Mouse (Mus musculus): ENCODE data around the gene Cldn7. TPM values are rescaled to one million over a fixed set of nuclear protein-coding genes. Genes with fewer than 3 reads are reported as not detected.

The Cldn7 gene
- total RNA-seq, 1 experiment: 24.9 TPM

DNA sequence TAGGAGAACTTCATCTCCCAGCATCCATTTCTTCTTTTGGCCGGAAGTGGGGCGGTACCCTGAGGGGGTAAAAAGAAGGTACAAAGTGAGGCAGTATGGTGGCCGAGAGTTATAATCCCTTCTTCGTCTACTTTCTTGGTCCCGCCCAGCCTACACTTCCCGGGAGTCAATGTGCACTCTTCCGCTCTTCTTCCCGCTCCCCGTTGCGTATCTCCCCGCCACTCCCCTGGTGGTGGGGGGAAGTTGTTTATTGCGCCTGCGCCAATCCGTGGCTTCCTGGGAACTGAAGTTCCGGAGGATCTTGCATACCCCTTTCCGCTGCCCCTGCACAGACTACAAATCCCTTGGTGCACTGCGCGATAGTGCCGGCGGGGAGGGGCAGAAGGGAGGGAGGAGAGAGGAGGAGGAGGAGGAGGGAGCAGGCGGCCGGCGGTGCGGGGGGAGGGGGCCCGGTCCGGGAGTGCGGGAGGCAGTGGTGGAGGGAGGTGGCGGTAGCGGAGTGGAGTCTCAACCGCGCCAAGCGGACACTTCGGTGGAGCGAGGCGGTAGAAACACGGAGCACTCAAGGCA, 30.9 kb downstream of the Cldn7 start, which contains the start of gene Phf23:
Gene Phf23 (plus strand): TSS at position 387 of the 570 bp plus-strand sequence.
- peak; percentile 99 for DNase-seq (ENCODE audit: low read depth, low spot score)
- Histone ChIP-seq H3K27ac (ENCODE audit: insufficient read depth, low read depth, low read length, poor library complexity, severe bottlenecking) (peak within 1 kb of the TSS; percentile 96), H3K36me3 (ENCODE audit: control insufficient read depth, insufficient read depth, low read length, poor library complexity, severe bottlenecking) (peaks cover 25% of the 10 kb centered on the region), H3K9me3 (ENCODE audit: control insufficient read depth, insufficient read depth, low read depth, low read length) (no peaks in the 10 kb centered on the region), H3K9ac (ENCODE audit: insufficient read depth, low read depth, low read length, poor library complexity, severe bottlenecking) (peak within 1 kb of the TSS; percentile 97), H3K4me3 (ENCODE audit: insufficient read depth in 1 of 2, low read depth in 1 of 2, low read length in 2 of 2, poor library complexity in 1 of 2, severe bottlenecking in 1 of 2) (peak within 1 kb of the TSS; percentile 95 to 98), H3K4me1 (ENCODE audit: control insufficient read depth in 2 of 2, insufficient read depth in 2 of 2, low read length in 2 of 2, poor library complexity in 1 of 2) (peaks cover 6 to 12% of the 10 kb centered on the region in 2 experiments; a peak in 3 of 4 replicates)
- TF ChIP-seq HCFC1 (IDR thresholded peaks at IDR 0.05; ENCODE audit: borderline replicate concordance, insufficient read depth, low read length): peak; percentile 96
- no peak for TF ChIP-seq MAFK (IDR thresholded peaks at IDR 0.05; ENCODE audit: insufficient read depth, low read depth, low read length)
- in situ Hi-C loops (cut with MboI; ENCODE audit: low sequenced_read_pairs in 2 of 2, unreplicated experiment in 2 of 2): no loop called here

DNA sequence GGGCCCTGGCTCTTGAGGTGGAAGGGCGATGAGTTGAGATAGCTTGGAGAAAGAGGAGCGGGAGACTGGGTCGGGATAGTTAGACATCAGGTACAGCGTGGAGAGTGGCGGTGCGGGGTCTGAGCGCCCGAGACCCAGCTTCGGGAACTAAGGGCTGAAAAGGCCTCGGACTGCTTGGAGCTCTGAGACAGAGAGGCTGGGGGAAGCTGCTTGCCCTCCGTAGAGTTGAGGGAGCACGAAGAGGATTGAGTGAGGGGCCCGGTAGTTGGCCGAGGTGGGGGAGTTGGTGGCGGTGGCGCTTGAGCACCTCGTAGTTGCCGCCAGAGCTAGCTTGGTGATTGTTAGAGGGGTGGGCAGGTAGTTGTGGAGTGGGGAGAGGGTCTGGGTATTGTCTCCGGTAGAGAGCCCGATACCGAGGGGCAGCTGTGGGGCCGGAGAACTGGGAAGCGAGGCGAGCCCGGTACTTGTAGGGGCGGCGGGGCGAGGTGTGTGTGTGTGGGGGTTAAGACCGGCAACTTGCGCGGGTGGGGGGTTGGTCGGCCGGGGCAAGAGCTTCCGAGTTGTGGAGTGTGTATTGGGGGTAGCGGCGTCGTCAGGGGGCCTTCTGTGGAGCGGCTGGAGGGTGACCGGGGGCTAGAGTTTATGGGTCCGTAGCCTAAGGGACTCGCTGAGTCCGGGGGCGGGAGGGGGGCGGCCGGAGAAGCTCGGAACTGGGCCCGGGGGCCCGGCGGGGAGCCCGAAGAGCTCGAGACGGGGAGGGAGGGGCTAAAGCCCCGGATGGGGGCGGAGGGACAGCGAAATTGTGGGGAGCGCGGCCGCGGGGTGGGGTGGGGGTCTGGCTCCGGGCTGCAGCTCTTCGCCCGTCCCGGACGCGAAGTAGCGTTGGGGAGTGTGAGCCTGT, 31.8 kb downstream of the Cldn7 start:
- no peak for DNase-seq (ENCODE audit: low read depth, low spot score)
- H3K9me3 ChIP-seq (ENCODE audit: control insufficient read depth, insufficient read depth, low read depth, low read length): no peaks in the 10 kb centered on the region
- H3K9ac ChIP-seq (ENCODE audit: insufficient read depth, low read depth, low read length, poor library complexity, severe bottlenecking): peak overlapping the region; percentile 97
- H3K27ac ChIP-seq (ENCODE audit: insufficient read depth, low read depth, low read length, poor library complexity, severe bottlenecking): peak overlapping the region; percentile 96
- H3K36me3 ChIP-seq (ENCODE audit: control insufficient read depth, insufficient read depth, low read length, poor library complexity, severe bottlenecking): peaks cover 25% of the 10 kb centered on the region
- H3K4me1 ChIP-seq (ENCODE audit: control insufficient read depth in 2 of 2, insufficient read depth in 2 of 2, low read length in 2 of 2, poor library complexity in 1 of 2): peaks cover 7 to 12% of the 10 kb centered on the region in 2 experiments; a peak in 3 of 4 replicates
- H3K4me3 ChIP-seq (ENCODE audit: insufficient read depth in 1 of 2, low read depth in 1 of 2, low read length in 2 of 2, poor library complexity in 1 of 2, severe bottlenecking in 1 of 2): peak overlapping the region; percentile 95 to 98
- TF ChIP-seq MAFK (IDR thresholded peaks at IDR 0.05; ENCODE audit: insufficient read depth, low read depth, low read length) (no peak), ZC3H11A (IDR thresholded peaks at IDR 0.05; ENCODE audit: borderline replicate concordance, low read depth, low read length) (no peak), ZNF384 (IDR thresholded peaks at IDR 0.05; ENCODE audit: low read depth, low read length) (no peak), CHD2 (IDR thresholded peaks at IDR 0.05; ENCODE audit: low read depth, low read length) (no peak), HCFC1 (IDR thresholded peaks at IDR 0.05; ENCODE audit: borderline replicate concordance, insufficient read depth, low read length) (no peak; the same call in 1 of the 2 replicates)
- in situ Hi-C loops (cut with MboI; ENCODE audit: low sequenced_read_pairs in 2 of 2, unreplicated experiment in 2 of 2): no loop called here

DNA sequence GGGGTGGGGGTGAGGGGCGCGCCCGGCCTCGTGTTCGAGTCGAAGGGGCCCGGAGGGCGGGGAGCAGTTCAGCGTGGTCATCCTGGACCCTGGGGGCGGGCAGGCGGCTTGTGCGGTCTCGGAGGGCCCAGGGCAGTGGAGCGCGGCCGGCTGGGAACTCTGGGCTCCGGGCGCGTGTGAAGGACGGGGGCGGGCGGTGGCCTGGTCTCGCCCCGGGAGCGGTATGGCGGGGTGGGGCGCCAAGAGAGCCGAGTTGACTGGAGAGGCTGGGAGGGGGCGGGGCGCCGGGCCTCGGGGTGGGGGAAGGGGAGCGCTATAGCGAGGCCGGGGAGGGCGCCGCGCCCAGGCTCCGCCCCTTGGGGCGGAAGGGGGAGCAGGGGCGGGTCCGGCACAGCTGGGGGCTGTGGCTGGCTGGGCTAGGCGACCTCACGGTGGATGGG, 32.5 kb downstream of the Cldn7 start:
- no peak for TF ChIP-seq MAFK (IDR thresholded peaks at IDR 0.05; ENCODE audit: insufficient read depth, low read depth, low read length)
- peak; percentile 45; the same call in 1 of the 2 replicates for TF ChIP-seq CHD2 (IDR thresholded peaks at IDR 0.05; ENCODE audit: low read depth, low read length)
- TF ChIP-seq ZNF384 (IDR thresholded peaks at IDR 0.05; ENCODE audit: low read depth, low read length): no peak
- no peak for TF ChIP-seq ZC3H11A (IDR thresholded peaks at IDR 0.05; ENCODE audit: borderline replicate concordance, low read depth, low read length)
- peak; percentile 20; the same call in 1 of the 2 replicates for TF ChIP-seq HCFC1 (IDR thresholded peaks at IDR 0.05; ENCODE audit: borderline replicate concordance, insufficient read depth, low read length)
- Histone ChIP-seq H3K4me1 (ENCODE audit: control insufficient read depth in 2 of 2, insufficient read depth in 2 of 2, low read length in 2 of 2, poor library complexity in 1 of 2) (peaks cover 10 to 12% of the 10 kb centered on the region in 2 experiments; a peak in 3 of 4 replicates), H3K9ac (ENCODE audit: insufficient read depth, low read depth, low read length, poor library complexity, severe bottlenecking) (peak overlapping the region; percentile 97), H3K4me3 (ENCODE audit: insufficient read depth in 1 of 2, low read depth in 1 of 2, low read length in 2 of 2, poor library complexity in 1 of 2, severe bottlenecking in 1 of 2) (peak overlapping the region; percentile 95 to 98), H3K9me3 (ENCODE audit: control insufficient read depth, insufficient read depth, low read depth, low read length) (no peaks in the 10 kb centered on the region), H3K36me3 (ENCODE audit: control insufficient read depth, insufficient read depth, low read length, poor library complexity, severe bottlenecking) (peaks cover 26% of the 10 kb centered on the region), H3K27ac (ENCODE audit: insufficient read depth, low read depth, low read length, poor library complexity, severe bottlenecking) (peak overlapping the region; percentile 96)
- DNase-seq (ENCODE audit: low read depth, low spot score): no peak
- in situ Hi-C loops (cut with MboI; ENCODE audit: low sequenced_read_pairs in 2 of 2, unreplicated experiment in 2 of 2): no loop called here

DNA sequence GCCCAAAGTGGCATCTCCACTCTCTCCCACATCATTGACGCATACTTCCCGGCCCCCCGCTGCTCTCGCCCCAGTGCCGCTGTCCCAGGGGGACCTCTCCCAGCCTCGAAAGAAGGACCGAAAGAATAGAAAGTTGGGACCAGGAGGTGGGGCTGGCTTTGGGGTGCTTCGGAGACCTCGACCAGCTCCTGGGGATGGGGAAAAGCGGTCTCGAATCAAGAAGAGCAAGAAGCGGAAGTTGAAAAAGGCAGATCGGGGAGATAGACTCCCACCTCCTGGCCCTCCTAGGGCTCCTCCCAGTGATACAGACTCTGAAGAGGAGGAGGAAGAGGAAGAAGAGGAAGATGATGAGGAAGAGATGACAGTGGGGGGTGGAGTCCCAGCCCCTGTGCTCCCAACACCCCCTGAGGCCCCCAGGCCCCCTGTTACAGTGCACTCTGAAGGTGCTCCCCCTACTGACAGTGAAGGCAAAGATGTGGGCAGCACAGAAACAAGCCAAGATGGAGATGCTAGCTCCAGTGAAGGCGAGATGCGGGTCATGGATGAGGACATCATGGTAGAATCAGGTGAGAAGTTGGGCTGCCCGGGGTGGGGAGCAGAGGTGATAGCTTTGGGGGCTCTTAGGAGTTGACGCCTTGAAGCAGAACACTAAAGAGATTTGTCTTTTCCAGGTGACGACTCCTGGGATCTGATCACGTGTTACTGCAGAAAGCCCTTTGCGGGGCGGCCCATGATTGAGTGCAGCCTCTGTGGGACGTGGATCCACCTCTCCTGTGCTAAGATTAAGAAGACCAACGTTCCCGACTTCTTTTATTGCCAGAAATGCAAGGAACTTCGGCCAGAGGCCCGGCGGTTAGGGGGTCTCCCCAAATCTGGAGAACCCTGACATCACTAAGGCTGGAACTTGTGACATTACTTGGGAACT, 34.2 kb downstream of the Cldn7 start:
- Histone ChIP-seq H3K4me3 (ENCODE audit: insufficient read depth in 1 of 2, low read depth in 1 of 2, low read length in 2 of 2, poor library complexity in 1 of 2, severe bottlenecking in 1 of 2) (no peak overlapping the region), H3K27ac (ENCODE audit: insufficient read depth, low read depth, low read length, poor library complexity, severe bottlenecking) (no peak overlapping the region), H3K4me1 (ENCODE audit: control insufficient read depth in 2 of 2, insufficient read depth in 2 of 2, low read length in 2 of 2, poor library complexity in 1 of 2) (peaks cover 10 to 12% of the 10 kb centered on the region in 2 experiments; a peak in 3 of 4 replicates), H3K9me3 (ENCODE audit: control insufficient read depth, insufficient read depth, low read depth, low read length) (no peaks in the 10 kb centered on the region), H3K36me3 (ENCODE audit: control insufficient read depth, insufficient read depth, low read length, poor library complexity, severe bottlenecking) (peaks cover 31% of the 10 kb centered on the region), H3K9ac (ENCODE audit: insufficient read depth, low read depth, low read length, poor library complexity, severe bottlenecking) (no peak overlapping the region; the same call in 1 of the 2 replicates)
- no peak for DNase-seq (ENCODE audit: low read depth, low spot score)
- in situ Hi-C loops (cut with MboI; ENCODE audit: low sequenced_read_pairs in 2 of 2, unreplicated experiment in 2 of 2): no loop called here
- TF ChIP-seq HCFC1 (IDR thresholded peaks at IDR 0.05; ENCODE audit: borderline replicate concordance, insufficient read depth, low read length) (no peak), MAFK (IDR thresholded peaks at IDR 0.05; ENCODE audit: insufficient read depth, low read depth, low read length) (no peak), ZNF384 (IDR thresholded peaks at IDR 0.05; ENCODE audit: low read depth, low read length) (no peak), CHD2 (IDR thresholded peaks at IDR 0.05; ENCODE audit: low read depth, low read length) (no peak), ZC3H11A (IDR thresholded peaks at IDR 0.05; ENCODE audit: borderline replicate concordance, low read depth, low read length) (no peak)
